ENCODE assay signal across 8 mouse cellular contexts in the genomic region with DNA sequence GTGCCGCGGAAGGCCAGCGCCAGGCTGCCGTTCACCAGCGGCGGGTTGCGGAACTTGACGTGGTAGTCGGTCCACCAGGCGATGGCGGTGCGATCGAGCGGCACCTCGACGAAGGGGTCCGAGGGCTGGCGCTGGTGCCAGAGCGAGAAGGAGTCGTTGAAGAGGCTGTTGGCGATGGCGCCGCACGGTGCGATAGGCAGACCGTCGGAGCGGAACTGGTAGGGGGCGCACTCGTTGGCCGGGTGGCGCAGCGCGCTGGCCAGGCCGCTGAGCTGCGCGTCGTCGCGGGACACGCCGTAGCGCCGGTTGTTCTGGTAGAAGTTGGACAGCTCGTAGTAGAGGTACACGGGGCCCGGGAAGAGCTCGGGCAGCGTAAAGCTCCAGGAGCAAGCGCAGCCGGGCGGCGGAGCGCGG. TPM values are rescaled to one million over a fixed set of nuclear protein-coding genes. Genes with fewer than 3 reads are reported as not detected.
DNase-seq lines count a peak whose midpoint lies in the region; ATAC-seq lines count a peak whose summit lies in the region.

No protein-coding gene starts in this region.

- H3K27ac ChIP-seq in forebrain, embryonic 13.5 days = no peak overlapping the region
- peak overlapping the region; percentile 86 for H3K27ac ChIP-seq in limb, embryonic 10.5 days

- H3K27me3 ChIP-seq in forebrain, embryonic 13.5 days = peaks cover 93% of the 10 kb centered on the region
- peaks cover 88% of the 10 kb centered on the region for H3K27me3 ChIP-seq in limb, embryonic 10.5 days (ENCODE audit: low read depth, poor library complexity, severe bottlenecking)

- H3K36me3 ChIP-seq in forebrain, embryonic 13.5 days (ENCODE audit: poor library complexity, severe bottlenecking) = no peaks in the 10 kb centered on the region
- H3K36me3 ChIP-seq in limb, embryonic 10.5 days = no peaks in the 10 kb centered on the region

- peaks cover 16% of the 10 kb centered on the region for H3K4me1 ChIP-seq in forebrain, embryonic 13.5 days
- peaks cover 66% of the 10 kb centered on the region for H3K4me1 ChIP-seq in limb, embryonic 10.5 days

- H3K4me3 ChIP-seq in forebrain, embryonic 13.5 days = peak overlapping the region; percentile 39
- H3K4me3 ChIP-seq in limb, embryonic 10.5 days = peak overlapping the region; percentile 59

- peak; percentile 62 for ATAC-seq in forebrain, embryonic 13.5 days
- peak; percentile 40 to 69; a peak in 3 of 4 replicates for ATAC-seq in hematopoietic stem cell, adult 5-6 weeks (replicated peaks in 1 of 2; ENCODE audit: insufficient read depth in 1 of 2, low FRiP score in 2 of 2, low TSS enrichment in 1 of 2, low read depth in 1 of 2, poor library complexity in 2 of 2, severe bottlenecking in 2 of 2)

- 2% methylated on average over 55 of the region's 55 CpGs for WGBS in forebrain, embryonic 13.5 days
- WGBS in limb, embryonic 10.5 days = 2% methylated on average over 55 of the region's 55 CpGs

- DNase-seq in ovary, postnatal 14 days (ENCODE audit: low spot score) = peak; percentile 44
- DNase-seq in ovary, postnatal 10 days (ENCODE audit: low spot score) = no peak
- DNase-seq in limb, embryonic 10.5 days (ENCODE audit: low spot score) = no peak
- peak; percentile 54 for DNase-seq in mesoderm, embryonic 11.5 days (ENCODE audit: low read depth, low spot score)
- DNase-seq in thymus, postnatal 14 days = peak; percentile 65
- no peak for DNase-seq in spleen, adult 12 weeks (ENCODE audit: low spot score)

- peak overlapping the region; percentile 40; the same call in 1 of the 2 replicates for H3K9ac ChIP-seq in forebrain, embryonic 13.5 days

- H3K4me2 ChIP-seq in forebrain, embryonic 13.5 days = peak overlapping the region; percentile 62

- no peaks in the 10 kb centered on the region for H3K9me3 ChIP-seq in forebrain, embryonic 13.5 days (replicated peaks)
- no peaks in the 10 kb centered on the region for H3K9me3 ChIP-seq in limb, embryonic 10.5 days (replicated peaks)

RNA-seq across cellular contexts. Expression of gene Tmem30b, which starts 0.5 kb away (rescaled TPM):
- polyA plus RNA-seq in forebrain, embryonic 13.5 days (2015; fragmentation: Nextera tagmentation; extraction: Ambion mirVana) = 0.16 and 0.21 TPM in 2 replicates
- total RNA-seq in hematopoietic stem cell, adult 5-6 weeks (2017) = not detected in 2 replicates
- polyA plus RNA-seq in limb, embryonic 10.5 days (2016; fragmentation: Nextera tagmentation; extraction: Ambion mirVana) = 9.1 and 15.7 TPM in 2 replicates

RNA-seq across cellular contexts. Expression of gene Prkch, which starts 38.9 kb away (rescaled TPM):
- polyA plus RNA-seq in forebrain, embryonic 13.5 days (2015; fragmentation: Nextera tagmentation; extraction: Ambion mirVana) = 2.1 and 3.1 TPM in 2 replicates
- total RNA-seq in hematopoietic stem cell, adult 5-6 weeks (2017) = 36.1 and 42.8 TPM in 2 replicates
- polyA plus RNA-seq in limb, embryonic 10.5 days (2016; fragmentation: Nextera tagmentation; extraction: Ambion mirVana) = 6.4 and 7.4 TPM in 2 replicates

Comparison
In these comparisons a context has a peak if more than half of its experiments do, and no peak if none do; other contexts are left out.
1. DNase-seq: peak in ovary, postnatal 14 days (single experiment), mesoderm, embryonic 11.5 days (single experiment) and thymus, postnatal 14 days (single experiment); none in ovary, postnatal 10 days (single experiment), limb, embryonic 10.5 days (single experiment) and spleen, adult 12 weeks (single experiment).